Mouse (Mus musculus) regulatory T cell (primary cell): ENCODE results near the gene Six4.
"Not testable (repeated sequence)": the region's sequence is repeated elsewhere in the genome, so short reads cannot be mapped to it uniquely, and the experiment has no call there.

Experiments
- in situ Hi-C: fragments of 300-600 bp; cut with MboI, MseI; formaldehyde crosslinking; loops from one replicate; pipeline ENCODE4 v1.15.1; 2025; ENCODE audit warnings: high pct_unique_total_duplicates

The Six4 gene

GRCm38 (mm10) chr12:73113196-73113595 is at the start of gene Six4:
Six4 (minus strand) TSS chr12:73113456.
- in situ Hi-C loops = loop anchor here (5.0 kb wide), 1 partner anchor 61 kb away; the partner anchor contains the start of gene Six1

GRCm38 (mm10) chr12:73162408-73163181 is 49.3 kb upstream of the Six4 start:
- in situ Hi-C loops = no loop called here

- in situ Hi-C loops = no loop called here
Observed at GRCm38 (mm10) chr12:73160341-73160740, 47.1 kb upstream of the Six4 start.

GRCm38 (mm10) chr12:73154150-73154549 is 40.9 kb upstream of the Six4 start:
- in situ Hi-C loops = no loop called here

- in situ Hi-C loops = not testable (repeated sequence)
Observed at GRCm38 (mm10) chr12:73151038-73151437, 37.8 kb upstream of the Six4 start.

GRCm38 (mm10) chr12:73147236-73147635 is 34.0 kb upstream of the Six4 start:
- in situ Hi-C loops = no loop called here

GRCm38 (mm10) chr12:73140732-73141131 is 27.5 kb upstream of the Six4 start:
- in situ Hi-C loops = no loop called here

- in situ Hi-C loops = no loop called here
Observed at GRCm38 (mm10) chr12:73125250-73125649, 12.0 kb upstream of the Six4 start.

- in situ Hi-C loops = no loop called here
Observed at GRCm38 (mm10) chr12:73123093-73124041, 10.1 kb upstream of the Six4 start, which contains the start of gene Mnat1. Mnat1 (plus strand) TSS chr12:73123717.

GRCm38 (mm10) chr12:73112326-73113087 is 749 bp downstream of the Six4 start:
- in situ Hi-C loops = loop anchor here (5.0 kb wide), 1 partner anchor 60 kb away; the partner anchor contains the start of gene Six1

GRCm38 (mm10) chr12:73111561-73112325 is 1.5 kb downstream of the Six4 start:
- in situ Hi-C loops = loop anchor here (5.0 kb wide), 1 partner anchor 59 kb away; the partner anchor contains the start of gene Six1

- in situ Hi-C loops = loop anchor here (5.0 kb wide), 1 partner anchor 58 kb away; the partner anchor contains the start of gene Six1
Observed at GRCm38 (mm10) chr12:73110431-73111111, 2.7 kb downstream of the Six4 start.

- in situ Hi-C loops = no loop called here
Observed at GRCm38 (mm10) chr12:73107821-73108220, 5.4 kb downstream of the Six4 start.

GRCm38 (mm10) chr12:73103713-73104112 is 9.5 kb downstream of the Six4 start:
- in situ Hi-C loops = no loop called here

- in situ Hi-C loops = no loop called here
Observed at GRCm38 (mm10) chr12:73098593-73098992, 14.7 kb downstream of the Six4 start.

GRCm38 (mm10) chr12:73096177-73096576 is 17.1 kb downstream of the Six4 start:
- in situ Hi-C loops = not testable (repeated sequence)

- in situ Hi-C loops = no loop called here
Observed at GRCm38 (mm10) chr12:73094605-73095004, 18.7 kb downstream of the Six4 start.

GRCm38 (mm10) chr12:73094189-73094588 is 19.1 kb downstream of the Six4 start:
- in situ Hi-C loops = no loop called here

- in situ Hi-C loops = no loop called here
Observed at GRCm38 (mm10) chr12:73090672-73091335, 22.5 kb downstream of the Six4 start.
